In genomic region chr6:118605974-118606373, GRCm38 (mm10) we compare ENCODE assay signal across 10 mouse cellular contexts. TPM values are rescaled to one million over a fixed set of nuclear protein-coding genes. Genes with fewer than 3 reads are reported as not detected.
A peak's percentile ranks its signal among the peaks of the same experiment; 100 is the strongest.
DNase-seq lines count a peak whose midpoint lies in the region; ATAC-seq and TF ChIP-seq lines count a peak whose summit lies in the region.
"Had no signal": no experiment of that assay in that cellular context is flagged by ENCODE, and none has a peak within 500 bp of the region (broad histone marks: within the 10 kb centered on the region; RNA-seq: fewer than 3 reads in every experiment).

No protein-coding gene starts in this region.

- no peak overlapping the region for H3K4me3 ChIP-seq in liver, adult 2 months (ENCODE audit: insufficient read depth, low read depth, low read length)
- no peak overlapping the region for H3K4me3 ChIP-seq in liver, embryonic 11.5 days (ENCODE audit: low read depth, low read length)
- H3K4me3 ChIP-seq in CH12.LX (replicated peaks in 1 of 3; ENCODE audit: low read depth in 2 of 3, low read length in 2 of 3, poor library complexity in 1 of 3): no peak overlapping the region
- no peak overlapping the region for H3K4me3 ChIP-seq in cerebellum, adult 2 months (replicated peaks; ENCODE audit: insufficient read depth, low read depth, low read length)
- H3K4me3 ChIP-seq: embryonic facial prominence, embryonic 10.5 days had no signal

- no peaks in the 10 kb centered on the region for H3K9me3 ChIP-seq in liver, embryonic 11.5 days (ENCODE audit: control insufficient read depth, low read length)
- no peaks in the 10 kb centered on the region for H3K9me3 ChIP-seq in CH12.LX (replicated peaks; ENCODE audit: low read length)
- H3K9me3 ChIP-seq: embryonic facial prominence, embryonic 10.5 days had no signal

- peak; percentile 8 for TF ChIP-seq RAD21 in CH12.LX (IDR thresholded peaks at IDR 0.05; ENCODE audit: low read depth, low read length)

- no peak for TF ChIP-seq POLR2A in liver, adult 2 months (IDR thresholded peaks at IDR 0.05; ENCODE audit: extremely low read depth, insufficient read depth, low read length)
- no peak for TF ChIP-seq POLR2A in CH12.LX (IDR thresholded peaks at IDR 0.05; ENCODE audit: low read depth, low read length)
- TF ChIP-seq POLR2A in cerebellum, adult 2 months (IDR thresholded peaks at IDR 0.05; ENCODE audit: borderline replicate concordance, insufficient read depth, low read length): no peak

- in situ Hi-C loops in CH12.LX (cut with MboI; ENCODE audit: low pct_ligation_motif_present, low pct_unique_long_range_greater_than_20kb, low sequenced_read_pairs): loop anchor here (25.0 kb wide), 1 partner anchor 731 kb away; the partner anchor contains the start of gene Lrtm2

- H3K36me3 ChIP-seq in liver, adult 2 months (ENCODE audit: control insufficient read depth, insufficient read depth, low read length): no peaks in the 10 kb centered on the region
- H3K36me3 ChIP-seq in liver, embryonic 11.5 days (ENCODE audit: control insufficient read depth, insufficient read depth, low read length): no peaks in the 10 kb centered on the region
- H3K36me3 ChIP-seq in CH12.LX (replicated peaks in 1 of 2; ENCODE audit: control insufficient read depth in 1 of 2, insufficient read depth in 1 of 2, low read length in 1 of 2): no peaks in the 10 kb centered on the region
- H3K36me3 ChIP-seq: embryonic facial prominence, embryonic 10.5 days had no signal

- H3K4me2 ChIP-seq in liver, embryonic 11.5 days: no peak overlapping the region
- H3K4me2 ChIP-seq in CH12.LX (ENCODE audit: insufficient read depth, low read depth, poor library complexity, severe bottlenecking): no peak overlapping the region

- H3K27ac ChIP-seq in liver, adult 2 months (replicated peaks; ENCODE audit: insufficient read depth, low read depth, low read length): no peak overlapping the region
- no peak overlapping the region for H3K27ac ChIP-seq in liver, embryonic 11.5 days (ENCODE audit: low read depth, low read length)
- H3K27ac ChIP-seq in CH12.LX (ENCODE audit: insufficient read depth, low read depth): no peak overlapping the region
- no peak overlapping the region for H3K27ac ChIP-seq in cerebellum, adult 2 months (ENCODE audit: insufficient read depth, low read length)
- H3K27ac ChIP-seq: embryonic facial prominence, embryonic 10.5 days had no signal

- WGBS in liver, adult 2 months: 69% methylated on average over 7 of the region's 7 CpGs
- 59% methylated on average over 7 of the region's 7 CpGs for WGBS in liver, embryonic 11.5 days
- 52% methylated on average over 7 of the region's 7 CpGs for WGBS in cerebellum, adult 2 months

- dilution Hi-C loops in CH12.LX (cut with MboI; ENCODE audit: extremely low pct_ligation_motif_present, extremely low pct_unique_long_range_greater_than_20kb, low sequenced_read_pairs): no loop called here

- H3K79me2 ChIP-seq in liver, adult 2 months (ENCODE audit: control insufficient read depth, insufficient read depth, low read length): no peaks in the 10 kb centered on the region
- H3K79me2 ChIP-seq in CH12.LX (replicated peaks; ENCODE audit: control insufficient read depth, extremely low read depth, insufficient read depth, poor library complexity, severe bottlenecking): no peaks in the 10 kb centered on the region

- DNase-seq in cerebellum, adult 11 months: peak; percentile 31
- DNase-seq in liver, adult 2 months (ENCODE audit: extremely low read depth, low read depth, low spot score): no peak
- DNase-seq in liver, embryonic 11.5 days (ENCODE audit: low spot score): no peak
- DNase-seq in CH12.LX (ENCODE audit: extremely low read depth): peak; percentile 45
- DNase-seq in cerebellum, adult 2 months: peak in 1 of 2 experiments; percentile 40
- no peak for DNase-seq in urinary bladder, postnatal 10 days (ENCODE audit: low spot score)
- DNase-seq: lung, adult 18-20 months had no signal

- no peak for TF ChIP-seq EP300 in CH12.LX (IDR thresholded peaks at IDR 0.05; ENCODE audit: low read length)

- H3K9ac ChIP-seq in liver, adult 2 months (ENCODE audit: low read depth, low read length): no peak overlapping the region
- H3K9ac ChIP-seq in liver, embryonic 11.5 days (ENCODE audit: low read depth, low read length): no peak overlapping the region
- no peak overlapping the region for H3K9ac ChIP-seq in CH12.LX (ENCODE audit: insufficient read depth, low read depth)

- peak; percentile 33; the same call in 1 of the 2 replicates for TF ChIP-seq CTCF in liver, adult 2 months (IDR thresholded peaks at IDR 0.05; ENCODE audit: low read depth, low read length)
- peak; percentile 45 to 64 for TF ChIP-seq CTCF in CH12.LX (conservative IDR thresholded peaks at IDR 0.05 in 1 of 2, IDR thresholded peaks at IDR 0.05 in 1 of 2; ENCODE audit: low read depth in 2 of 2, low read length in 2 of 2)
- TF ChIP-seq CTCF in cerebellum, adult 2 months (IDR thresholded peaks at IDR 0.05; ENCODE audit: borderline replicate concordance, insufficient read depth, low read depth, low read length): peak; percentile 32; the same call in 1 of the 2 replicates

- H3K4me1 ChIP-seq in liver, adult 2 months (ENCODE audit: control insufficient read depth, insufficient read depth, low read length): no peaks in the 10 kb centered on the region
- no peaks in the 10 kb centered on the region for H3K4me1 ChIP-seq in liver, embryonic 11.5 days (replicated peaks; ENCODE audit: control insufficient read depth, insufficient read depth, low read length)
- 0 out of 4 replicates have a peak, but pooled peaks cover 0 to 3% of the 10 kb centered on the region in 2 experiments for H3K4me1 ChIP-seq in CH12.LX (ENCODE audit: control insufficient read depth in 1 of 2, insufficient read depth in 2 of 2)
- H3K4me1 ChIP-seq in cerebellum, adult 2 months (ENCODE audit: control insufficient read depth, insufficient read depth, low read length): 0 out of 2 replicates have a peak, but pooled peaks cover 6% of the 10 kb centered on the region
- H3K4me1 ChIP-seq: embryonic facial prominence, embryonic 10.5 days had no signal

- no peaks in the 10 kb centered on the region for H3K27me3 ChIP-seq in liver, adult 2 months (ENCODE audit: control insufficient read depth, insufficient read depth, low read length)
- H3K27me3 ChIP-seq in liver, embryonic 11.5 days (replicated peaks; ENCODE audit: control insufficient read depth, insufficient read depth, low read length): no peaks in the 10 kb centered on the region
- peaks cover 93% of the 10 kb centered on the region for H3K27me3 ChIP-seq in CH12.LX (replicated peaks)
- H3K27me3 ChIP-seq in cerebellum, adult 2 months (ENCODE audit: control insufficient read depth, insufficient read depth, low read length): no peaks in the 10 kb centered on the region

- ATAC-seq in cerebellum, adult (ENCODE audit: insufficient number of reproducible peaks, low FRiP score, low TSS enrichment): no peak
- no peak for ATAC-seq in liver, embryonic 11.5 days (replicated peaks; ENCODE audit: low FRiP score)
- no peak for ATAC-seq in erythroblast, adult 5-6 weeks (replicated peaks; ENCODE audit: low FRiP score, poor library complexity, severe bottlenecking)

TF ChIP-seq in CH12.LX, 34 proteins besides CTCF, POLR2A, EP300 and RAD21:
- no peak for TF ChIP-seq MEF2A (IDR thresholded peaks at IDR 0.05; ENCODE audit: borderline replicate concordance, low read depth, low read length)
- TF ChIP-seq ZC3H11A (IDR thresholded peaks at IDR 0.05; ENCODE audit: low read depth, low read length): no peak
- TF ChIP-seq SMC3 (IDR thresholded peaks at IDR 0.05; ENCODE audit: low read depth, low read length): peak; percentile 6; the same call in 1 of the 2 replicates
- no peak for TF ChIP-seq IRF4 (IDR thresholded peaks at IDR 0.05; ENCODE audit: low read depth, low read length)

RNA-seq across cellular contexts. Expression of gene Ankrd26, which starts 43.9 kb away (rescaled TPM):
- total RNA-seq in liver, adult 2 months (2014; rRNA removed): 2.6 and 4.0 TPM in 2 replicates
- 0.52 and 0.77 TPM in 2 replicates for polyA plus RNA-seq in liver, adult 2 months (2012; rRNA removed)
- polyA plus RNA-seq in liver, embryonic 11.5 days (2014; fragmentation: Nextera tagmentation; extraction: Ambion mirVana): 14.9 and 16.2 TPM in 2 replicates
- 8.1 and 10.3 TPM in 2 replicates for total RNA-seq in CH12.LX (2012; rRNA removed)
- total RNA-seq in CH12.LX (2014; rRNA removed): 5.2 and 6.1 TPM in 2 replicates
- polyA plus RNA-seq in CH12.LX (2012; ENCODE audit: insufficient read length, low read depth): 8.3 and 9.4 TPM in 2 replicates
- polyA plus RNA-seq in cerebellum, adult 2 months (2012; rRNA removed): 8.8 and 10.0 TPM in 2 replicates
- 5.0 and 6.9 TPM in 2 replicates for total RNA-seq in erythroblast, adult 5-6 weeks (2015; ENCODE audit: low replicate concordance)
- 5.0 and 15.6 TPM in 2 replicates for total RNA-seq in erythroblast, adult 5-6 weeks (2017; ENCODE audit: low replicate concordance)

Comparison
In these comparisons a context has a peak if more than half of its experiments do, and no peak if none do; other contexts are left out.
1. DNase-seq: peak in cerebellum, adult 11 months (single experiment) and CH12.LX (single experiment); none in liver, adult 2 months (single experiment), liver, embryonic 11.5 days (single experiment) and urinary bladder, postnatal 10 days (single experiment).
2. Peak in every context shown above with its lines, with median percentiles within 50 percentile points of each other: CTCF ChIP-seq.